Mouse (Mus musculus): ENCODE data around the gene Hs3st2. TPM values are rescaled to one million over a fixed set of nuclear protein-coding genes. Genes with fewer than 3 reads are reported as not detected.

Hs3st2 gene
- polyA plus RNA-seq, 1 experiment from 2014 or later, result 0.44 TPM

GRCm38 (mm10) chr7:121500516-121500915, 108.9 kb downstream of the Hs3st2 start:
- 84% methylated on average over 17 of the region's 17 CpGs for WGBS
- H3K27ac ChIP-seq, result no peak overlapping the region

GRCm38 (mm10) chr7:121501666-121502065, 110.0 kb downstream of the Hs3st2 start:
- Histone ChIP-seq H3K27me3 (no peaks in the 10 kb centered on the region), H3K36me3 (no peaks in the 10 kb centered on the region), H3K27ac (no peak overlapping the region), H3K4me1 (replicated peaks) (no peaks in the 10 kb centered on the region), H3K9me3 (replicated peaks) (no peaks in the 10 kb centered on the region), H3K4me3 (no peak overlapping the region), H3K4me2 (no peak overlapping the region), H3K9ac (no peak overlapping the region)
- 51% methylated on average over 10 of the region's 10 CpGs for WGBS
- no peak for ATAC-seq (replicated peaks; ENCODE audit: insufficient number of reproducible peaks, insufficient read depth, low FRiP score, low read depth)

More at GRCm38 (mm10) chr7:121500516-121500915, 108.9 kb downstream of the Hs3st2 start:
- Histone ChIP-seq H3K4me2 (no peak overlapping the region), H3K9me3 (replicated peaks) (no peaks in the 10 kb centered on the region), H3K4me3 (no peak overlapping the region), H3K36me3 (no peaks in the 10 kb centered on the region), H3K9ac (no peak overlapping the region), H3K4me1 (replicated peaks) (no peaks in the 10 kb centered on the region), H3K27me3 (no peaks in the 10 kb centered on the region)
- ATAC-seq (replicated peaks; ENCODE audit: insufficient number of reproducible peaks, insufficient read depth, low FRiP score, low read depth), result no peak

DNA sequence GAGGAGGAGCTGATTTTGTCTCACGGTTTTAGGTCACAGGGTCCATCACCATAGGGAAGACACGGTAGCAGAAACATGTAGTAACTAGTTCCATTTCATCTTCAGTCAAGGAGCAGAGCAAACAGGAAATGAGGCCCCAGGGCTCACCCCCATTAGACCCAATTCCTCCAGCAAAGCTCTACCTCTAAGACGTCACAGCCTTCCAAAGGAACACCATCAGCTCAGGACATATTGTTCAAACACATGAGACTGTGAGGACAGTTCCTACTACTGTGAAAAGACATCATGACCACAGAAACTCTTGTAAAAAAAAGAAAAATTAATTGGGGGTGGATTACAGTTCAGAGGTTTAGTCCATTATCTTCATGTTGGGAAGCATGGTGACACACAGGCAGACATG, 125.1 kb downstream of the Hs3st2 start:
- Histone ChIP-seq H3K9me3 (replicated peaks) (no peaks in the 10 kb centered on the region), H3K9ac (no peak overlapping the region), H3K27ac (no peak overlapping the region), H3K4me1 (replicated peaks) (no peaks in the 10 kb centered on the region), H3K36me3 (no peaks in the 10 kb centered on the region), H3K4me3 (no peak overlapping the region), H3K4me2 (no peak overlapping the region), H3K27me3 (no peaks in the 10 kb centered on the region)
- no peak for ATAC-seq (replicated peaks; ENCODE audit: insufficient number of reproducible peaks, insufficient read depth, low FRiP score, low read depth)
- WGBS, result 65% methylated on average over 3 of the region's 3 CpGs

DNA sequence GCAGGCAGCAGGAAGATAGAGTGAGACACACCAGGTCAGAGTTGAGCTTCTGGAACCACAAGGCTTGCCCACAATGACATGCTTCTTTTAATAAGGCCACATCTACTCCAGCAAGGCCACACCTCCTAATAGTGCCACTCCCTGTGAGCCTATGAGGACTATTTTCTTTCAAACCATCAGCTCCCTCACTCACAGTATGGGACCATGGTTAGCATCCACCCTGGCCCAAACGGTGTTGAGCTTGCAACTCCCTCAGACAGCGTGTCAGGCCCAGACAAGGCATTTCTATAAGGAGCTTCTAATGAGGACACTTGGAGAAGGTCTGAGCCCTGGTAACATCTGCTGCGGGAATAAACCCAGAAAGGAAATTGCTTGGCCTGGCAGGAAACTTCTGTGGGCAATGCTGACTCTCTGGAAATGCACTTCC, 125.5 kb downstream of the Hs3st2 start:
- 64% methylated on average over 3 of the region's 3 CpGs for WGBS
- H3K4me3 ChIP-seq, result no peak overlapping the region
- no peak for ATAC-seq (replicated peaks; ENCODE audit: insufficient number of reproducible peaks, insufficient read depth, low FRiP score, low read depth)

DNA sequence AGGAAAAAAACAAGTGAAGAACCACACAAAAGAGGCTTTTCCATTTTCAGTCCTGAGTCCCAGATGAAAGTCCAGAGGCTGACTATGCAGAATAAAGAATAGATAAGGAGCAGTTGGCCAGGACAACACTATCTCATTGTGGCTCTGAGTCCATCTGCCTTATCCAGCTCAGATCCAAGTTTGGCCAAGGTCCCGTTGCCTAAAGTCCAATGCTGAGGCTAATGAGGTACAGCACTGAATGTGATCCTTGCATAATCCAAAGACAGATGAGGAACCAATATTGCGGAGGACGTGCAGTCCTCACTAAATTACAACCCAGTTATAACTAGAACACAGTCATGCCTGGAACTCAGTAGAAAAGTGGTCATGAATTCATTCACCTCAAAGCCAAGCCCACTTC, 130.5 kb downstream of the Hs3st2 start:
- Histone ChIP-seq H3K4me1 (replicated peaks) (no peaks in the 10 kb centered on the region), H3K9me3 (replicated peaks) (no peaks in the 10 kb centered on the region), H3K27me3 (no peaks in the 10 kb centered on the region), H3K9ac (no peak overlapping the region), H3K4me2 (no peak overlapping the region), H3K27ac (no peak overlapping the region), H3K36me3 (no peaks in the 10 kb centered on the region), H3K4me3 (no peak overlapping the region)
- 81% methylated on average over 3 of the region's 3 CpGs for WGBS
- ATAC-seq (replicated peaks; ENCODE audit: insufficient number of reproducible peaks, insufficient read depth, low FRiP score, low read depth), result no peak

More for the DNA sequence above, 125.5 kb downstream of the Hs3st2 start:
- Histone ChIP-seq H3K4me1 (replicated peaks) (no peaks in the 10 kb centered on the region), H3K4me2 (no peak overlapping the region), H3K9me3 (replicated peaks) (no peaks in the 10 kb centered on the region), H3K27me3 (no peaks in the 10 kb centered on the region), H3K36me3 (no peaks in the 10 kb centered on the region), H3K9ac (no peak overlapping the region), H3K27ac (no peak overlapping the region)

- no peaks in the 10 kb centered on the region for H3K36me3 ChIP-seq
- no peak overlapping the region for H3K4me2 ChIP-seq
- ATAC-seq (replicated peaks; ENCODE audit: insufficient number of reproducible peaks, insufficient read depth, low FRiP score, low read depth), result no peak
- H3K27ac ChIP-seq, result no peak overlapping the region
- no peaks in the 10 kb centered on the region for H3K27me3 ChIP-seq
- H3K4me1 ChIP-seq (replicated peaks), result no peaks in the 10 kb centered on the region
- H3K4me3 ChIP-seq, result no peak overlapping the region
- 67% methylated on average over 2 of the region's 2 CpGs for WGBS
- no peaks in the 10 kb centered on the region for H3K9me3 ChIP-seq (replicated peaks)
- no peak overlapping the region for H3K9ac ChIP-seq
These were observed 137.4 kb downstream of the Hs3st2 start for GRCm38 (mm10) chr7:121529023-121529422.

- Histone ChIP-seq H3K27me3 (no peaks in the 10 kb centered on the region), H3K36me3 (no peaks in the 10 kb centered on the region), H3K4me1 (replicated peaks) (no peaks in the 10 kb centered on the region), H3K4me2 (no peak overlapping the region), H3K27ac (no peak overlapping the region), H3K9ac (no peak overlapping the region), H3K9me3 (replicated peaks) (no peaks in the 10 kb centered on the region), H3K4me3 (no peak overlapping the region)
- 80% methylated on average over 6 of the region's 6 CpGs for WGBS
- no peak for ATAC-seq (replicated peaks; ENCODE audit: insufficient number of reproducible peaks, insufficient read depth, low FRiP score, low read depth)
These were observed 142.0 kb downstream of the Hs3st2 start for GRCm38 (mm10) chr7:121533639-121534038.

DNA sequence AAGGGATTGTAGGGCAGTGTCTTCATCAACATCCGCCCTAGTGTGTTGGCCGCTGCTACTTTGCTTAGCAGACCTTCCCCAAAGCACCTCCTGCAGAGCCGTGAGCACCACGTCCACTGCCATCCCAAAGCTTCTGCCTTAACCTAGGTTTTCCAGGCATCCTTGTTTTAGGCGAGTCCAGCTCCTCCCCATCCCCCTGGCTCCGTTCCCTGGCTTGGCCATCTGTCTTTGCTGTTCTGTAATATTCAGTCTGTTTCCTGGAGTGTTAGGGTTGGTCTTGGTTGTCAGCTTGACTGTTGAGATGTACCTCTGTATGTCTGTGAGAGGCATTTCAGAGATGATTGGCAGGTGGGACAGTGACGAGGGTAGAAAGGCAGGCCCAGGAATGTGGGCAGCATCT, 142.7 kb downstream of the Hs3st2 start:
- ATAC-seq (replicated peaks; ENCODE audit: insufficient number of reproducible peaks, insufficient read depth, low FRiP score, low read depth), result no peak

DNA sequence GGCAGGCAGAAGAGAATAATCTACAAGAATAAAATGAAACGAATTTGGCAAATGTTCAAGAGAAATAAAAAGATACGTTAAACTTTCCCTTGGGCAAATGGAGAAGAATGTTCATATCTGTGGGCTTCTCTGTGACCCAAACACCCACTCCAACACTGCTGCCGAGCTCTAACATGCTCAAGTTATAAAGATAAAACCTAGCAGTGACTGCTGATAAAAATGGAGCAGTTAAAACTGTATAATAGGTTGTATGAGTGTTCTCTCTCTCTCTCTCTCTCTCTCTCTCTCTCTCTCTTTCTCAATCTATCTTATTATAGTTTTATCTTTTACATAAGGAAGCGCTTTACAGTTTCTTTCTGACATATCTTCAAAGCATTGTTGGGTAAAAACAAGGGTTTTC, 144.3 kb downstream of the Hs3st2 start:
- H3K27me3 ChIP-seq, result no peaks in the 10 kb centered on the region
- 34% methylated on average over 4 of the region's 4 CpGs for WGBS
- H3K4me1 ChIP-seq (replicated peaks), result no peaks in the 10 kb centered on the region
- H3K27ac ChIP-seq, result no peak overlapping the region
- no peaks in the 10 kb centered on the region for H3K36me3 ChIP-seq
- no peak for ATAC-seq (replicated peaks; ENCODE audit: insufficient number of reproducible peaks, insufficient read depth, low FRiP score, low read depth)
- H3K9me3 ChIP-seq (replicated peaks), result no peaks in the 10 kb centered on the region
- H3K9ac ChIP-seq, result no peak overlapping the region
- H3K4me2 ChIP-seq, result no peak overlapping the region
- H3K4me3 ChIP-seq, result no peak overlapping the region

More for the DNA sequence above, 142.7 kb downstream of the Hs3st2 start:
- Histone ChIP-seq H3K4me2 (no peak overlapping the region), H3K27me3 (no peaks in the 10 kb centered on the region), H3K4me3 (no peak overlapping the region), H3K9me3 (replicated peaks) (no peaks in the 10 kb centered on the region), H3K27ac (no peak overlapping the region), H3K9ac (no peak overlapping the region), H3K4me1 (replicated peaks) (no peaks in the 10 kb centered on the region), H3K36me3 (no peaks in the 10 kb centered on the region)
- WGBS, result 70% methylated on average over 7 of the region's 7 CpGs

- H3K9ac ChIP-seq, result no peak overlapping the region
- WGBS, result 50% methylated on average over 19 of the region's 19 CpGs
- H3K4me2 ChIP-seq, result no peak overlapping the region
- H3K9me3 ChIP-seq (replicated peaks), result no peaks in the 10 kb centered on the region
- H3K27me3 ChIP-seq, result no peaks in the 10 kb centered on the region
- H3K27ac ChIP-seq, result no peak overlapping the region
- no peaks in the 10 kb centered on the region for H3K4me1 ChIP-seq (replicated peaks)
- H3K4me3 ChIP-seq, result no peak overlapping the region
- no peaks in the 10 kb centered on the region for H3K36me3 ChIP-seq
- no peak for ATAC-seq (replicated peaks; ENCODE audit: insufficient number of reproducible peaks, insufficient read depth, low FRiP score, low read depth)
These were observed 148.0 kb downstream of the Hs3st2 start for GRCm38 (mm10) chr7:121539405-121540275.

GRCm38 (mm10) chr7:121542458-121542857, 150.8 kb downstream of the Hs3st2 start:
- Histone ChIP-seq H3K9ac (no peak overlapping the region), H3K27ac (no peak overlapping the region), H3K4me1 (replicated peaks) (no peaks in the 10 kb centered on the region), H3K36me3 (no peaks in the 10 kb centered on the region), H3K27me3 (no peaks in the 10 kb centered on the region), H3K9me3 (replicated peaks) (no peaks in the 10 kb centered on the region), H3K4me3 (no peak overlapping the region), H3K4me2 (no peak overlapping the region)
- 43% methylated on average over 2 of the region's 2 CpGs for WGBS
- no peak for ATAC-seq (replicated peaks; ENCODE audit: insufficient number of reproducible peaks, insufficient read depth, low FRiP score, low read depth)

Measured in heart, embryonic 15.5 days (tissue).